Mouse (Mus musculus) intestine, postnatal 0 days (tissue): Measurements from ENCODE around the gene Tst. TPM values are rescaled to one million over a fixed set of nuclear protein-coding genes. Genes with fewer than 3 reads are reported as not detected.

Source experiments
- ATAC-seq: fragments of 200-750 bp; cut with Nextera tagmentation; 2 replicates; pipeline ENCODE4 v1.8.0; 2017; ENCODE audit warnings: mild to moderate bottlenecking, moderate TSS enrichment, moderate library complexity
- H3K27ac ChIP-seq: fragments of 300-500 bp; sonication (generic); 2 replicates; pipeline ENCODE4 v1.5.1; 2014; ENCODE audit warnings: mild to moderate bottlenecking, low read depth, low read length, moderate library complexity
- H3K27me3 ChIP-seq: fragments of 300-500 bp; sonication (generic); replicated peaks from 2 replicates; pipeline ENCODE4 v1.6.1; 2014; ENCODE audit warnings: low read length, mixed read lengths; ENCODE audit not compliant: control insufficient read depth, insufficient read depth
- H3K36me3 ChIP-seq: fragments of 300-500 bp; sonication (generic); 2 replicates; pipeline ENCODE4 v1.6.1; 2014; ENCODE audit warnings: mild to moderate bottlenecking, moderate library complexity; ENCODE audit not compliant: control insufficient read depth, insufficient read depth
- H3K4me1 ChIP-seq: fragments of 300-500 bp; sonication (generic); replicated peaks from 2 replicates; pipeline ENCODE4 v1.6.1; 2014; ENCODE audit warnings: antibody characterized with exemption, low read length, mixed read lengths; ENCODE audit not compliant: control insufficient read depth, insufficient read depth
- H3K4me2 ChIP-seq: fragments of 300-500 bp; sonication (generic); replicated peaks from 2 replicates; pipeline ENCODE4 v1.6.1; 2014; ENCODE audit warnings: low read depth, mild to moderate bottlenecking, moderate library complexity
- H3K4me3 ChIP-seq: fragments of 300-500 bp; sonication (generic); 2 replicates; pipeline ENCODE4 v1.5.1; 2014; ENCODE audit warnings: low read depth, low read length
- H3K9ac ChIP-seq: fragments of 300-500 bp; sonication (generic); 2 replicates; pipeline ENCODE4 v1.6.1; 2014; ENCODE audit warnings: mild to moderate bottlenecking, low read depth, low read length
- H3K9me3 ChIP-seq: fragments of 300-500 bp; sonication (generic); 2 replicates; pipeline ENCODE4 v1.6.1; 2016; ENCODE audit warnings: mixed run types; ENCODE audit not compliant: control insufficient read depth
- CTCF ChIP-seq: sonication (generic); IDR thresholded peaks from 2 replicates; pipeline ENCODE4 v1.5.1; 2016; ENCODE audit warnings: low read depth, mild to moderate bottlenecking, control low read depth, antibody characterized with exemption, moderate library complexity
- WGBS: fragments of 180-500 bp; shearing (Covaris S2); extraction: QIAGEN DNeasy Blood & Tissue Kit; methylation state at CpG from one replicate; pipeline ENCODE4 v1.1.7; 2014; 5-methylcytosine and 5-hydroxymethylcytosine counted together
- polyA plus RNA-seq: library from polyadenylated mRNA; unstranded; fragments of >200 nt; fragmentation: Nextera tagmentation; extraction: Ambion mirVana; gene quantifications from 2 replicates; pipeline ENCODE4 v1.2.1, GENCODE M21; 2015

Gene Tst
- polyA plus RNA-seq = 36.7 and 48.3 TPM in 2 replicates

DNA sequence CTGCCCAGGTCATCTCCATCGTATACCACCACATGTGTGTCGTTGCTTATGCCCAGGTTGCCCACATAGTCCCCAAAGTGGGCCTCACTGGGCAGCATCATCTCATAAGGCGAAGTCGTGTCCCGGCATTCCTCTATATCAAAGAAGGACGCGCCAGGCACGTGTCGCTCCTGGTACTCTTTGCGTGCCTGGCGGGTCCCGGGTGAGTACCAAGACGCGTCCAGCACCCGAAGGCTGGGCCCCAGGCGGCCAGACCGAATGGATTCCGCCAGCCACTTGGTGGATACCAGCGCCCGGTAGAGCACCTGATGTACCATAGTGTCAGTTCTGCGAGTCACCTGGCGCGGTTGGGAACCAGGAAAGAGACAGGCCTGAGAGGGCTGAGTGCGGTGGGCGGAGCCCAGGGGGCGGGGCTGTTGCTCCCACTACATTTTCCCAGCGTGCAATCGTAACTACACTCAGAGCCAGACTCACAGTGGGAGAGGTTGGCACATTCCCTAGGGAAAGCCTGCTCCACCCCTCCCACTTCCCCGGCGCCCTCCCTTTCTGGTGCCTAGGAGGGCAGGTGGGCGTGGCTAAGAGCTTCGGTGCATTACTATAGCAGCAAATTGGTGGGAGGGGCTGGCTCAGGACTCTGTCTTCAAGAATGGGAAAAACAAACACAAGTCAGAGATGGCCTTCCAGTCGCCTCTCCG is at the start of gene Tst:
TSS of gene Tst (minus strand) at position 391 of the 695 bp plus-strand sequence.
- Histone ChIP-seq H3K4me1 (peaks cover 11% of the 10 kb centered on the region), H3K4me3 (peak within 1 kb of the TSS; percentile 62), H3K27me3 (peaks cover 5% of the 10 kb centered on the region), H3K27ac (peak within 1 kb of the TSS; percentile 92), H3K36me3 (no peaks in the 10 kb centered on the region), H3K4me2 (peak within 1 kb of the TSS; percentile 85), H3K9me3 (no peaks in the 10 kb centered on the region), H3K9ac (peak within 1 kb of the TSS; percentile 79)
- TF ChIP-seq CTCF = no peak
- peak; percentile 81 for ATAC-seq
- WGBS = 3% methylated on average over 34 of the region's 34 CpGs

DNA sequence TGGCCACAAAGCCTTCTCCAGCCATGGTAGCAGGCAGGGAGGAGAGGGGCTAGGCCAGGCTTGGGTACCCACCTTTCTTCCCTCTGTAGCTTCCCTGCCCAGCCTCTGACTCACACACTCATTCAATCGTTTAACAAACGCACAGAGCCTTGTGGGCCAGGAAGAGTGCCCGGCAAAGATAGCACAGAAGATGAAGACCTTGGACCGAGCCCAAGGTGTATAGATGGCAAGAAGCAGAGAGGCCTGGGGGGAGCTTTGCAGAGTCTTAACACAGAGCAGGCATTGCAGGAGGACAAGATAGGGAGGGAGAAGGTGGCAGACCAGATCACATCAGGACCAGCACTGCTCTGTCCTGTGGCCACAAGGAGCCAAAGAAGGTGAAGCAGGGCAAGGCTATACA is 49.5 kb upstream of the Tst start:
- Histone ChIP-seq H3K27ac (peak overlapping the region; percentile 41; the same call in 1 of the 2 replicates), H3K4me2 (no peak overlapping the region), H3K9me3 (no peaks in the 10 kb centered on the region), H3K4me3 (no peak overlapping the region), H3K9ac (no peak overlapping the region), H3K4me1 (0 out of 2 replicates have a peak, but pooled peaks cover 2% of the 10 kb centered on the region), H3K27me3 (no peaks in the 10 kb centered on the region), H3K36me3 (no peaks in the 10 kb centered on the region; the same call in 1 of the 2 replicates)
- 33% methylated on average over 4 of the region's 4 CpGs for WGBS
- ATAC-seq = peak; percentile 53
- TF ChIP-seq CTCF = no peak

DNA sequence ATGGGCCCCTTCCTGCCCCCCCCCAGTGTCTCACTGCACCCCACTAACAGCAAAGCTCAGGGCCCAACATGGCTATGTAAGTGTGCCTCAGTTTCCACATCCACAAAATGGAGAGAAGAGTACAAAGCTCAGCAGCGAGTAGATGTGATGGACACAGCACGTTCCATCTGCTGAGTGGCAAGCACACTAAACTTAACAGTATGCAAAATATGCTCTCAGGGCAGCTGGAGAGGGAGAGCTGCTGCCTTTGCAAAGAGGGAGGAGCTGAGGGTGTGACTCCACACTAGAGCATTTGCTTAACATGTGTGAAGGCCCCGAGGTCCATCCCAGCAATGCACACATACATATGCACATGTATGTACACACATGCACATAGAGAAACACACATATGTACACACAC is 47.2 kb upstream of the Tst start:
- H3K36me3 ChIP-seq = no peaks in the 10 kb centered on the region; the same call in 1 of the 2 replicates
- H3K4me3 ChIP-seq = no peak overlapping the region
- H3K9me3 ChIP-seq = no peaks in the 10 kb centered on the region
- no peak overlapping the region for H3K4me2 ChIP-seq
- no peak for TF ChIP-seq CTCF
- no peak for ATAC-seq
- no peaks in the 10 kb centered on the region for H3K27me3 ChIP-seq
- H3K4me1 ChIP-seq = 0 out of 2 replicates have a peak, but pooled peaks cover 3% of the 10 kb centered on the region
- H3K9ac ChIP-seq = no peak overlapping the region
- no peak overlapping the region for H3K27ac ChIP-seq
- WGBS = 72% methylated on average over 3 of the region's 3 CpGs

DNA sequence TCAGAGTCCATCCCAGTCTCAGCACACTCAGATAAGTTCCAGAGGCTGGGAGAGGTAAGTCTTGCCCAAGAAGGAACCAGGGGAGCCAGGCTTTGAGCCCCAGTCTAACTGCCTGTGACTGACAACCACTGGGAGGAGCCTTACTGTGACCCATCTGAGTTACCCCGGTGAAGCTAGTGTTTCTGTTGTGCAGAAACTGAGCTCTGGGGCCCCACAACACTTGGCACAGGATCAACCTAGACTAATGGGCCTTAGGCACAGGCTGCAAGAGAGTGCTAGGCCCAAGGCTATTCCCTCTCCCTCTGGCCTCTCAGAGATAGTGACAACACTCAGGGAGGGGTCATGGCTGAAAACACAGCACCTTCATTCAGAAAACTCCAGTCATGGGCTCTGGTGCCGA is 45.5 kb upstream of the Tst start:
- ATAC-seq = no peak
- Histone ChIP-seq H3K9me3 (no peaks in the 10 kb centered on the region), H3K4me1 (0 out of 2 replicates have a peak, but pooled peaks cover 3% of the 10 kb centered on the region), H3K27me3 (no peaks in the 10 kb centered on the region), H3K27ac (no peak overlapping the region), H3K36me3 (no peaks in the 10 kb centered on the region; the same call in 1 of the 2 replicates), H3K4me2 (no peak overlapping the region), H3K9ac (no peak overlapping the region), H3K4me3 (no peak overlapping the region)
- no peak for TF ChIP-seq CTCF
- 69% methylated on average over 2 of the region's 2 CpGs for WGBS

DNA sequence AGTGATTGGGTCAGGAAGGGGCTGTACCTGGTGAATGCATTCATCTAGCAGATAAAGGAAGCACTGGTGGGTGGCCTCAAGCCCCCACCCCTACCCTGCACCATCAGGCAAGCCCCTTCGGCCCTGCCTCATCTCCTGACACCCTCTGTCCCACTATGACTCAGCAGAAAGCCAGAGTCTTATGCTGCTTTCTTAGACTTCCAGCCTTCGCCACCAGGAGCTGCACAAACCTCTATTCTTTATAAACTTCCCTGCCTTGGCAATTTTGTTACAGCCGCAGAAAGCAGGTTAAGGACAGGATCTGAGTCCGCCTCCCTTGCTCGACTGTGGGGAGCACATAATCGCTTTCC is 44.7 kb upstream of the Tst start:
- TF ChIP-seq CTCF = 0 out of 2 replicates have a peak, but pooled peaks have one; percentile 13
- 0 out of 2 replicates have a peak, but pooled peaks cover 3% of the 10 kb centered on the region for H3K4me1 ChIP-seq
- no peaks in the 10 kb centered on the region; the same call in 1 of the 2 replicates for H3K36me3 ChIP-seq
- ATAC-seq = no peak
- H3K9me3 ChIP-seq = no peaks in the 10 kb centered on the region
- no peaks in the 10 kb centered on the region for H3K27me3 ChIP-seq
- H3K9ac ChIP-seq = no peak overlapping the region
- peak overlapping the region; percentile 17; the same call in 1 of the 2 replicates for H3K27ac ChIP-seq
- H3K4me2 ChIP-seq = no peak overlapping the region
- H3K4me3 ChIP-seq = no peak overlapping the region
- WGBS = 89% methylated on average over 6 of the region's 6 CpGs

DNA sequence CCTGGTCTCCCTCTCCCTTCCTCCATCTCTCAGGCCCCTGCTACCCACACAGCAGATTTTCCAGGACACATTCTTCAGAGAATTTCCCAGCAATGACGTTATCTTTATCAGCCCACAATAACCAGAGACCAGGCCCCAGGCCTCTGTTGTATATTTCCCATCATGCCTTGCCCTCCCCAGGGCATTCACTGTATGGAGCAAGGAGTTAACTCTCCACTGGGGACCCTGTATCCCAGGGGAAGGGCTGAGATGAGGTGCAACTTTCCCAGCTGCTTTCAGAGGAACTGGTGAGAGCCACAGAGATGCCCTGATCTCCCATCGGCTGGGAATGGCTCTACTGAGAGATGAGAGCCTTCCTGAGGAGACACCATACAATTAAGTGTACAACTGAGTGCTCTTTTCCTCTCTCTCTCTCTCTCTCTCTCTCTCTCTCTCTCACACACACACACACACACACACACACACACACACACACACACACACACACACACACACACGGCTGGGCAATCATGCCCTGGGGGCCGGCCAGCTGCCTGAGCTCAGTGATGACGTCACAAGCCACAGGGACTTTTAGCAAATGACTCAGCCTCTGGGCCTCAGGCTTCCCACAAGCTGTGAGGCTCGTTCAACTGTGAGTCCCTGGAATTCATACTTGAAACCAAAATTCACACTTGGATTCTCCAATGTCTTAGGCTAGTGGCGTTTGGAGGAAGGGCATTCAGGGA is 44.1 kb upstream of the Tst start:
- no peak for TF ChIP-seq CTCF
- Histone ChIP-seq H3K4me2 (no peak overlapping the region), H3K27ac (peak overlapping the region; percentile 41; the same call in 1 of the 2 replicates), H3K4me3 (no peak overlapping the region), H3K4me1 (0 out of 2 replicates have a peak, but pooled peaks cover 3% of the 10 kb centered on the region), H3K9ac (no peak overlapping the region), H3K9me3 (no peaks in the 10 kb centered on the region), H3K27me3 (no peaks in the 10 kb centered on the region), H3K36me3 (no peaks in the 10 kb centered on the region; the same call in 1 of the 2 replicates)
- 34% methylated on average over 7 of the region's 7 CpGs for WGBS
- no peak for ATAC-seq
